Mouse (Mus musculus): ENCODE data around the gene Farp1.
A peak's percentile ranks its signal among the peaks of the same experiment; 100 is the strongest.

Farp1 gene

GRCm38 (mm10) chr14:121218620-121219019 lies 183.6 kb downstream of the Farp1 start:
- no peak for DNase-seq (ENCODE audit: low read depth, low spot score)

- DNase-seq (ENCODE audit: low read depth, low spot score): no peak
Observed at GRCm38 (mm10) chr14:121219226-121220039, 184.4 kb downstream of the Farp1 start.

- no peak for DNase-seq (ENCODE audit: low read depth, low spot score)
Observed at GRCm38 (mm10) chr14:121220040-121220322, 185.0 kb downstream of the Farp1 start.

- DNase-seq (ENCODE audit: low read depth, low spot score): peak; percentile 30
Observed at GRCm38 (mm10) chr14:121220723-121221122, 185.7 kb downstream of the Farp1 start.

- DNase-seq (ENCODE audit: low read depth, low spot score): no peak
Observed at GRCm38 (mm10) chr14:121225804-121226203, 190.8 kb downstream of the Farp1 start.

- DNase-seq (ENCODE audit: low read depth, low spot score): peak; percentile 60
Observed at GRCm38 (mm10) chr14:121229036-121229773, 194.2 kb downstream of the Farp1 start.

- DNase-seq (ENCODE audit: low read depth, low spot score): no peak
Observed at GRCm38 (mm10) chr14:121231232-121231631, 196.2 kb downstream of the Farp1 start.

- no peak for DNase-seq (ENCODE audit: low read depth, low spot score)
Observed at GRCm38 (mm10) chr14:121234741-121235307, 199.8 kb downstream of the Farp1 start.

GRCm38 (mm10) chr14:121236736-121237135 lies 201.7 kb downstream of the Farp1 start:
- DNase-seq (ENCODE audit: low read depth, low spot score): no peak

- DNase-seq (ENCODE audit: low read depth, low spot score): no peak
Observed at GRCm38 (mm10) chr14:121238727-121239126, 203.7 kb downstream of the Farp1 start.

GRCm38 (mm10) chr14:121239386-121239785 lies 204.4 kb downstream of the Farp1 start:
- peak; percentile 93 for DNase-seq (ENCODE audit: low read depth, low spot score)

- DNase-seq (ENCODE audit: low read depth, low spot score): no peak
Observed at GRCm38 (mm10) chr14:121244104-121244503, 209.1 kb downstream of the Farp1 start.

- DNase-seq (ENCODE audit: low read depth, low spot score): peak; percentile 8
Observed at GRCm38 (mm10) chr14:121246048-121246731, 211.2 kb downstream of the Farp1 start.

GRCm38 (mm10) chr14:121247287-121247686 lies 212.3 kb downstream of the Farp1 start:
- peak; percentile 84 for DNase-seq (ENCODE audit: low read depth, low spot score)

GRCm38 (mm10) chr14:121248346-121248745 lies 213.3 kb downstream of the Farp1 start:
- peak; percentile 65 for DNase-seq (ENCODE audit: low read depth, low spot score)

GRCm38 (mm10) chr14:121251099-121251498 lies 216.1 kb downstream of the Farp1 start:
- DNase-seq (ENCODE audit: low read depth, low spot score): no peak

- no peak for DNase-seq (ENCODE audit: low read depth, low spot score)
Observed at GRCm38 (mm10) chr14:121251708-121252107, 216.7 kb downstream of the Farp1 start.

- DNase-seq (ENCODE audit: low read depth, low spot score): no peak
Observed at GRCm38 (mm10) chr14:121252542-121252941, 217.5 kb downstream of the Farp1 start.

- DNase-seq (ENCODE audit: low read depth, low spot score): no peak
Observed at GRCm38 (mm10) chr14:121254869-121255268, 219.9 kb downstream of the Farp1 start.

GRCm38 (mm10) chr14:121255469-121255868 lies 220.5 kb downstream of the Farp1 start:
- DNase-seq (ENCODE audit: low read depth, low spot score): no peak

GRCm38 (mm10) chr14:121256896-121257295 lies 221.9 kb downstream of the Farp1 start:
- DNase-seq (ENCODE audit: low read depth, low spot score): no peak

GRCm38 (mm10) chr14:121259332-121259731 lies 224.3 kb downstream of the Farp1 start:
- DNase-seq (ENCODE audit: low read depth, low spot score): no peak
